Mouse (Mus musculus) lung, adult 2 months (tissue): ENCODE data around the gene Vmn1r4.

Source experiments
- CTCF ChIP-seq: fragments of 200-500 bp; IDR thresholded peaks from 2 replicates; pipeline ENCODE4 v1.5.1; 2011; ENCODE audit warnings: mild to moderate bottlenecking, low read length, control low read depth; ENCODE audit not compliant: insufficient read depth
- POLR2A ChIP-seq: fragments of 200-500 bp; IDR thresholded peaks from 2 replicates; pipeline ENCODE4 v1.6.1; 2011; ENCODE audit warnings: low read depth, mild to moderate bottlenecking, control low read depth, low read length, borderline replicate concordance; ENCODE audit errors: extremely low read depth

DNA sequence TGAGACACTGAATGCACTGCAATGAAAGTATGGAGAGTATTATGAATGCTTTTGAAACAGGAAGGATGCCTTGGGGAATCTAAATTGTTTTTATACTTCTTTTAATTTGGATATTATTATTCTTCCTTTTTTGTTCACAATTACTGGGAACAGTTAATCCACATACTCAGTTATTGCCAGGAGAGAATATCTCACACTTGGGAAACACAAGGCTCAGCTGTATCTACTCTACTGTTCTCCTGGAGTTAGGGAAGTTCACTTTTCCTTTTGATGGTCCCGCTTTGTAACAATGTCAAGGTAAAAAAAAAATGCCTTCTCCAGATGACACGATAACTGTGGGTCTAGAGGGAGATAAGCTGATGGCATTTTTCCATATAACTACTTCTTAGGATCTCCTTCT is 73.1 kb downstream of the Vmn1r4 start, which contains the start of gene Vmn1r6:
- TF ChIP-seq CTCF (no peak), POLR2A (no peak)
